Mouse (Mus musculus): ENCODE measurements around the gene Msrb3. TPM values are rescaled to one million over a fixed set of nuclear protein-coding genes. Genes with fewer than 3 reads are reported as not detected.

Msrb3 gene
- total RNA-seq, 2 experiments from 2014 or later: 4.2 to 4.3 TPM

DNA sequence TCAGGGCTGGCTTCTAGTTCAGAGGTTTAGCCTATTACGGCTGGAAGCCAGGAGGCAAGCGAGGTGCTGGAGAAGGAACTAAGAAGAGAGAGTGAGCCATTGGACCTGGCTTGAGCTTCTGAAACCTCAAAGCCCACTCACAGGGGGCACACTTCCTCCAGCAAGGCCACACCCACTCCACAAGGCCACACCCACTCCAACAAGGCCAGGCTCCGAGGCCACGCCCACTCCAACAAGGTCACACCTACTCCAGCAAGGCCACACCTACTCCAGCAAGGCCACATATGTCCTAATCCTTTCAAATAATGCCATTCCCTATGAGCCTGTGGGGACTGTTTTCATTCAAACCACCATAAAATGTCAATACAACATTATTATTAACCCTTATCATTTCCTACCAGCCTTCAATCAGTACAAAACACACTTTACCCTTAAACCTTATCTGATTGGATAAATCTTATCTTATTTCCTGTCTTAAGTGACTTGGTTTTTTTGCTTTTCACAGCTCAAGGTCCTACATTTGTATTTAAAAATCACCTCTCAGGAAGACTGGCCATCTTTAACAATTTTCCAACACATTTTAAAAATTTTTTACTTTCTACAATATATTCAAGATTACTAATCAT lies 5.1 kb upstream of the Msrb3 start:
- intact Hi-C loops (cut with DNase I): no loop called here
- DNase-seq (ENCODE audit: extremely low spot score in 1 of 2, low spot score in 2 of 2): no peak

DNA sequence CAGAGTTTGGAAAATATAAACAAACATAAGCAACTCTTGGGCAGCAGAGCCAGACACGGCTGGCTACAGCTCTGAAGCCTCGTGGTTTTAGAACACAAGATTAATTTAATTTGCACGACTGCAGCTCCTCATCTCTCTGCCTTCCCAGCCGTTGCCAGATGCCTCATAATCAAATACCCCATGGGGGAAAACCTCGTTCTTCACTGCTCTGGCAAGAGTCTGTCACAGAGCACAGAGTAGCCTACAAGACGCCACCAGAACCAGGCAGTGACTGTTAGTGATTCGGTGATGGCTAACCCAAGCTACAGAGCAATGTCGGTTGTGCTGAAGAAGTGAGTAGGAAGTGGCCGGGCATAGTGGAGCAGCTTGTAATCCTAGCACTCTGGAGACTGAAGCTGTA lies 2.8 kb upstream of the Msrb3 start:
- intact Hi-C loops (cut with DNase I): no loop called here
- no peak for DNase-seq (ENCODE audit: extremely low spot score in 1 of 2, low spot score in 2 of 2)

DNA sequence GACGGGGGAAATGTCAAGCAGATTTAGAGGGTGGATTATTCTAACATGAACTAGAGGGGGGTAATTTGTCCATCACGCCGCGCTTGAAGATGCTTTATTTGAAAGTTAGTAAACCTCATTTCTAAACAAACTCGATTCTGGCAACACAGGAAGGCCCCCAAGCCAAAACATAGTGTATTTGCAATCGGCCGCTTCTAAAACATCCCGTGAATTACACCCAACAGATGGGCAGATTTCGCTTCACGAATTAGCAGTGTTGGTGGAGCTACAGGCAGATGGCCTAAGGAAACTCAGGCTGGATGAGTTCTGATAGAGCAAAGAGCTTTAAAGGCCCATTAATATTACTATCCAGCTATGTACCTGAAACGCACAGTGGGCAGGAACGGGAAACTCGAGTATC lies 1.2 kb upstream of the Msrb3 start:
- no peak for DNase-seq (ENCODE audit: extremely low spot score in 1 of 2, low spot score in 2 of 2)
- intact Hi-C loops (cut with DNase I): no loop called here

DNA sequence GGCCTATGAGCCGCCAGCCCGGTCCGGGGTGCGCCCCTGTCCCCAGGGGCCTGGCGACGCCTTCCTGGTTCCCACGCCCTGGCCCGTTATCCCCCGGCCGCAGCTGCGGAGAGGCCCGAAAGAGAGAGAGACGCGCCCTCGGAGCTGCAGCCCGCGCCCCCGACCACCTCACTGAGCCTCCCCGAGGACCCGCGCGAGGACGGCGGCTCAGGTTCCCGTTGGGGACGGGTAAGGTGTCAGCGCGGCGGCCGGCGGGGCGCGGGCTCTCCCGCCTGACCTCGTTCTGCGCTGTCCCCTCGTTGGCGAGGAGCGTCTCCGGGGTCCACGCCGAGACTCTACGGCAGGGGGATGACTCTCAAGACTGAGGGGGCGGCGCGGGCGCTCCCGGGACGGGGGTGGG lies 544 bp downstream of the Msrb3 start:
- DNase-seq (ENCODE audit: extremely low spot score in 1 of 2, low spot score in 2 of 2): peak in 1 of 2 experiments; percentile 39
- intact Hi-C loops (cut with DNase I): no loop called here

DNA sequence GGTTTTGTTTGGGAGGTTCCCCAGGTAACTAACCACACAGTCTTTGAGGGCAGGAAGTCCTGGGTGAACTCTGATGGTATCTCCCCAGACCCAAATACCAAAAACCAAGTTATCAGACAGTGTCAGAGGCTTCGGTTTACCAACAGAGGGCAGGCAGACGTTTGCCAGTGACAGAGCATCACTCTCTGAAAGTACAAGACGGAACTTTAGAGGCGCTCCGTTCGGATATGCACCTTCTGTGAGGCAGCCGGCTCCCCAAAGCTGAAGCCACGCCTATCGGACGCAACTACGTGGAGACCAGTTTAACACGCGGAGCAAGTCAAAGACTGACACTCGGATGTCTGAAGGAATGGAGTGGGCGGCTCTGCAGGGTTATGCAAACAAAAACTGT lies 3.0 kb downstream of the Msrb3 start:
- no peak for DNase-seq (ENCODE audit: extremely low spot score in 1 of 2, low spot score in 2 of 2)
- intact Hi-C loops (cut with DNase I): no loop called here

- intact Hi-C loops (cut with DNase I): no loop called here
- DNase-seq (ENCODE audit: extremely low spot score in 1 of 2, low spot score in 2 of 2): no peak
Measured at GRCm38 (mm10) chr10:120894978-120895898, 3.7 kb downstream of the Msrb3 start.

GRCm38 (mm10) chr10:120893938-120894337 lies 5.0 kb downstream of the Msrb3 start:
- intact Hi-C loops (cut with DNase I): no loop called here
- DNase-seq (ENCODE audit: extremely low spot score in 1 of 2, low spot score in 2 of 2): no peak

DNA sequence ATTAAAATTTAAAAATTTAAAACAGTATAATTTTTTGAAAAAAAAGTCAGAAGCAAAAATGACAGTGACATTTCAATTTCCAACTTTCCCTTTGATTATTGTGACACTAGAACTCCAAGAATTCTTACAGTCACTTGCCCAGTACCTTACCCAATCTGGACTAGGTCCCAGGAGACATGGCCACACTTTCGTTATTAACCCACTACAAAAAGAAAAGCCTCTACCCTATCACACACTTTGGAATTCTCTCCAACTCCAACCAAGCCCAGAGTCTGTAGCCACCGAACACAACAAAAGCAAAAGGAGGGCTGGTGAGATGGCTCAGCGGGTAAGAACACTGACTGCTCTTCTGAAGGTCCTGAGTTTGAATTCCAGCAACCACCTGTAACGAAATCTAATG lies 7.8 kb downstream of the Msrb3 start:
- no peak for DNase-seq (ENCODE audit: extremely low spot score in 1 of 2, low spot score in 2 of 2)
- intact Hi-C loops (cut with DNase I): no loop called here

DNA sequence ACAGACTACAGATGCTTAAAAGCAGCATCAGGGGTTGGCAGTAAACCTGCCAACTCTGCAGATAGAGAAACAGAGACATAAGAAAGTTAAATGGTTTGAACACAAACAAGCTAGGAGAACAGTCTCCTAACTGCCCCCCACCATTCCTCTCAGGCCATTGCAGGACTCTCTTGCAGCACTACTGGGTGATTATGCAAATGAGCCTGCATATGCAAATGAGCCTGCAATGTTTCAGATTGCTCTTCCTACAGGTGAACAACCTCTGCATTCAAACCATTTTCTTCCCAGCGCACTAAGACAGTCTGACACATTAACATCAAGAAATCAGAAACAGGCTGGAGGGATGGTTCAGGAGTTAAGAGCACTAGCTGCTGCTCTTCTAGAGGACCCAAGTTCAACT lies 8.3 kb downstream of the Msrb3 start:
- intact Hi-C loops (cut with DNase I): no loop called here
- DNase-seq (ENCODE audit: extremely low spot score in 1 of 2, low spot score in 2 of 2): no peak

- intact Hi-C loops (cut with DNase I): no loop called here
- DNase-seq (ENCODE audit: extremely low spot score in 1 of 2, low spot score in 2 of 2): no peak
Measured at GRCm38 (mm10) chr10:120888531-120888930, 10.4 kb downstream of the Msrb3 start.

GRCm38 (mm10) chr10:120884220-120884619 lies 14.7 kb downstream of the Msrb3 start:
- intact Hi-C loops (cut with DNase I): no loop called here
- DNase-seq (ENCODE audit: extremely low spot score in 1 of 2, low spot score in 2 of 2): no peak

GRCm38 (mm10) chr10:120883732-120884131 lies 15.2 kb downstream of the Msrb3 start:
- intact Hi-C loops (cut with DNase I): no loop called here
- DNase-seq (ENCODE audit: extremely low spot score in 1 of 2, low spot score in 2 of 2): no peak

GRCm38 (mm10) chr10:120883069-120883415 lies 15.9 kb downstream of the Msrb3 start:
- DNase-seq (ENCODE audit: extremely low spot score in 1 of 2, low spot score in 2 of 2): no peak
- intact Hi-C loops (cut with DNase I): no loop called here

GRCm38 (mm10) chr10:120882347-120883068 lies 16.4 kb downstream of the Msrb3 start:
- intact Hi-C loops (cut with DNase I): no loop called here
- peak; percentile 51 to 56 for DNase-seq (ENCODE audit: extremely low spot score in 1 of 2, low spot score in 2 of 2)

DNA sequence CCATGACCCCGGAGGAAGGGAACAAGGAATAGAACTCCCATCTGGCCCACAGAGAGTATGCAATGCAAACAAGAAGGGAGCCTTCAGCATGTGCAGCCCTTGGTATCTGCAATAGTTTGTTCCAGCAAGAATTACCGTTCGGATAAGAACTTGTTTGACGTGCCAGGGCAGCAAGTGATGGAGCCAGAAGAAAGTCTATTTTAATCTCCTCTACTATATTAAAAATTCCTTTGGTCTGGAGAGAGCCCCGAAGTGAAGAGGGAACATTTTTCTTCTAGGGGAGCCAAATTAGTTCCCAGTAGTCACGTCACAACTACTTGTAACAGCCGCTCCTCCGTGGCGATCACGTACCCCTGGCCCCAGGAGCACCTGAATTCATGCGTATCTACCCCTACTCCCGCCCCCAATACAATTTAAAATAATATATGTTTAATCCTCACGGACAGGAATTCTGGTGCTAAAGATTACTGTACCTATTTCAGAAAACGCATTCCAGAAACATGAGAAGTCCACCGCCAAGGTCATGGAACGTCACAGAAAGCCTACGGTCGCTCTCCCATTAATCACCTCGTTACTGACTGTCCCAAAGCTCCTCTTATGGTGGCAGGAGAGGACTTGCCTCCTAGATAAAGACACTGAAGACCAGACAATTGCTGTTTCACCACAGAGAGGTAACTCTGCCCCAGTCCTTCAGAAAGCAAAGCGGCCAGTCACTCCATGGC lies 22.2 kb downstream of the Msrb3 start:
- intact Hi-C loops (cut with DNase I): loop anchor here (5.0 to 10.0 kb wide), 2 partner anchors 378 to 629 kb away; no protein-coding TSS in a partner anchor
- no peak for DNase-seq (ENCODE audit: extremely low spot score in 1 of 2, low spot score in 2 of 2)

GRCm38 (mm10) chr10:120875672-120876463 lies 23.0 kb downstream of the Msrb3 start:
- intact Hi-C loops (cut with DNase I): loop anchor here (5.0 to 10.0 kb wide), 2 partner anchors 379 to 629 kb away; no protein-coding TSS in a partner anchor

GRCm38 (mm10) chr10:120874261-120874660 lies 24.6 kb downstream of the Msrb3 start:
- DNase-seq (ENCODE audit: extremely low spot score in 1 of 2, low spot score in 2 of 2): no peak
- intact Hi-C loops (cut with DNase I): loop anchor here (10.0 kb wide), 1 partner anchor 381 kb away; no protein-coding TSS in a partner anchor

More at GRCm38 (mm10) chr10:120875672-120876463, 23.0 kb downstream of the Msrb3 start:
- peak; percentile 82 to 86 for DNase-seq (ENCODE audit: extremely low spot score in 1 of 2, low spot score in 2 of 2)

DNA sequence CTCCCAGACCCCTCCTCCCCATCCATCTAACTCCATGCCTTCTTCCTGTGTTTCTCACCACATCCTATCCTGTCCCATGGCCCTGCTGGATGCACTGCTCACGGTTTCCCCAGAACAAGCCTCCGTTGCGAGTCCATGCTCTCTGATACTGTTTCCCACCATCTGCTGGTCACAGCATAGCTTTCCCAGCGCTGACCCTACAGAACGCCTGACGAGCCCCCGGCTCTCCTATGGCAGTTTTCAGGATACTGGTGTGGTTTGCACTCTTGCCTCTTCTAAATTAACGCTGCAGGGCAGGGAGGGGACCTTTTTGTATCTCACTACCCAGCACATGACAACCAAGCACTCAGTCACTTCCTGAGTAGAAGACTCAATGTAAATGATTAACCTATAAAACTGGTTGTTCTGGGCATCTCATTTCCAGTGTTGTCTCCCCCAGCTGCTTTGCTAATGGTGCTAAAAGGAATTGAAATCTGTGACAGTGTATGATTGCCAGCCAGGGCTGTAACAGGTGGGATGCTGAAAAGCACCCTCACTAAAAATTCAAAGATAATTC lies 25.2 kb downstream of the Msrb3 start:
- intact Hi-C loops (cut with DNase I): loop anchor here (10.0 kb wide), 1 partner anchor 381 kb away; no protein-coding TSS in a partner anchor

More for the DNA sequence above, 25.2 kb downstream of the Msrb3 start:
- no peak for DNase-seq (ENCODE audit: extremely low spot score in 1 of 2, low spot score in 2 of 2)

All from left cerebral cortex, postnatal 10 days (tissue).